Mouse (Mus musculus) ES-E14 (cell line): ENCODE results near the gene Dhrs4.

ENCODE experiments used
- CHD2 ChIP-seq: IDR thresholded peaks from 2 replicates; pipeline ENCODE4 v1.6.1; 2014; ENCODE audit warnings: mild to moderate bottlenecking, low read depth, low read length, inconsistent platforms
- MAFK ChIP-seq: IDR thresholded peaks from 2 replicates; pipeline ENCODE4 v1.6.1; 2014; ENCODE audit warnings: mild to moderate bottlenecking, low read depth, low read length, inconsistent platforms; ENCODE audit not compliant: insufficient read depth
- ZC3H11A ChIP-seq: IDR thresholded peaks from 2 replicates; pipeline ENCODE4 v1.6.1; 2012; ENCODE audit warnings: low read depth, mild to moderate bottlenecking, inconsistent platforms, low read length, borderline replicate concordance
- ZNF384 ChIP-seq: IDR thresholded peaks from 2 replicates; pipeline ENCODE4 v1.6.1; 2012; ENCODE audit warnings: low read depth, low read length, inconsistent platforms

- TF ChIP-seq MAFK, result no peak
- no peak for TF ChIP-seq CHD2
- no peak for TF ChIP-seq ZC3H11A
- TF ChIP-seq ZNF384, result no peak
Measured at GRCm38 (mm10) chr14:55518897-55519296, 40.3 kb downstream of the Dhrs4 start.
